Mouse (Mus musculus): ENCODE results near the gene Aco1.

GRCm38 (mm10) chr4:40233062-40233664 is 90.3 kb downstream of the Aco1 start:
- TF ChIP-seq POLR2A (IDR thresholded peaks at IDR 0.05; ENCODE audit: low read depth, low read length) (no peak), CTCF (IDR thresholded peaks at IDR 0.05; ENCODE audit: borderline replicate concordance, insufficient read depth, low read length) (no peak)

Data from embryonic fibroblast, embryonic 13.5 days (primary cell).